Mouse (Mus musculus) MEL (cell line): ENCODE measurements at regions not wholly inside any gene's neighbourhood (a gene's known extent, or its start where the extent isn't known, plus 50 kb on each side); places are given as distances from the start of the nearest gene placed in this dataset.

Experiments
- DNase-seq: peaks from one replicate; pipeline ENCODE4 v3.0.0; 2011; ENCODE audit warnings: low read depth, low spot score
- H3K27ac ChIP-seq: 2 replicates; pipeline ENCODE4 v1.5.1; 2012; ENCODE audit warnings: low read depth, mild to moderate bottlenecking, control low read depth, low read length, moderate library complexity; ENCODE audit not compliant: control insufficient read depth
- H3K27me3 ChIP-seq, 2 experiments: fragments of 150-350 bp in 1 of 2; sonication (generic) in 1 of 2; 2 replicates each; pipeline ENCODE4 v1.6.1; 2012; ENCODE audit warnings: low read length in 2 of 2, mild to moderate bottlenecking in 2 of 2, improper control_type of control experiment in 1 of 2, moderate library complexity in 1 of 2; ENCODE audit not compliant: insufficient read depth in 2 of 2, control insufficient read depth in 1 of 2
- H3K36me3 ChIP-seq, 2 experiments: 2 replicates each; pipeline ENCODE4 v1.6.1; 2012 to 2014; ENCODE audit warnings: low read length in 2 of 2, improper control_type of control experiment in 1 of 2, inconsistent platforms in 1 of 2, mild to moderate bottlenecking in 1 of 2; ENCODE audit not compliant: insufficient read depth in 2 of 2, control insufficient read depth in 1 of 2
- H3K4me1 ChIP-seq, 2 experiments: fragments of 150-350 bp in 1 of 2; sonication (generic) in 1 of 2; 2 replicates each; pipeline ENCODE4 v1.6.1; 2012; ENCODE audit warnings: low read length in 2 of 2, improper control_type of control experiment in 1 of 2, mild to moderate bottlenecking in 1 of 2; ENCODE audit not compliant: insufficient read depth in 2 of 2, control insufficient read depth in 1 of 2
- H3K4me3 ChIP-seq, 2 experiments: fragments of 150-350 bp in 1 of 2; sonication (generic) in 1 of 2; 2 replicates each; pipeline ENCODE4 v1.5.1; 2012; ENCODE audit warnings: low read depth in 2 of 2, low read length in 2 of 2, mild to moderate bottlenecking in 2 of 2, moderate library complexity in 2 of 2, control low read depth in 1 of 2, improper control_type of control experiment in 1 of 2; ENCODE audit not compliant: control insufficient read depth in 1 of 2, insufficient read depth in 1 of 2
- H3K79me2 ChIP-seq: 2 replicates; pipeline ENCODE4 v1.6.1; 2012; ENCODE audit warnings: mild to moderate bottlenecking, low read length, moderate library complexity; ENCODE audit not compliant: control insufficient read depth, poor library complexity, insufficient read depth
- H3K9ac ChIP-seq: 2 replicates; pipeline ENCODE4 v1.6.1; 2012; ENCODE audit warnings: low read depth, mild to moderate bottlenecking, control low read depth, low read length, moderate library complexity; ENCODE audit not compliant: control insufficient read depth, poor library complexity, severe bottlenecking
- H3K9me3 ChIP-seq: fragments of 150-350 bp; sonication (generic); replicated peaks from 2 replicates; pipeline ENCODE4 v1.6.1; 2012; ENCODE audit warnings: mild to moderate bottlenecking, low read length, improper control_type of control experiment, moderate library complexity; ENCODE audit not compliant: insufficient read depth
- BHLHE40 ChIP-seq: IDR thresholded peaks from 2 replicates; pipeline ENCODE4 v1.6.1; 2012; ENCODE audit warnings: low read depth, mild to moderate bottlenecking, inconsistent platforms, low read length, improper control_type of control experiment, borderline replicate concordance
- CTCF ChIP-seq, 3 experiments: IDR thresholded peaks in 2 of 3; conservative IDR thresholded peaks in 1 of 3; 2 replicates each; pipeline ENCODE4 v1.5.1; 2011 to 2012; ENCODE audit warnings: low read length in 3 of 3, low read depth in 2 of 3, mild to moderate bottlenecking in 2 of 3, improper control_type of control experiment in 1 of 3, inconsistent platforms in 1 of 3, mixed read lengths in 1 of 3, moderate library complexity in 1 of 3; ENCODE audit not compliant: control insufficient read depth in 1 of 3, insufficient read depth in 1 of 3, poor library complexity in 1 of 3, severe bottlenecking in 1 of 3
- E2F4 ChIP-seq: IDR thresholded peaks from 2 replicates; pipeline ENCODE4 v1.6.1; 2011; ENCODE audit warnings: low read depth, low read length, improper control_type of control experiment, borderline replicate concordance
- ELF1 ChIP-seq: IDR thresholded peaks from 2 replicates; pipeline ENCODE4 v1.6.1; 2014; ENCODE audit warnings: low read depth, mild to moderate bottlenecking, inconsistent platforms, low read length, improper control_type of control experiment, moderate library complexity
- ETS1 ChIP-seq: IDR thresholded peaks from 2 replicates; pipeline ENCODE4 v1.6.1; 2012; ENCODE audit warnings: low read depth, mild to moderate bottlenecking, inconsistent platforms, low read length, improper control_type of control experiment, moderate library complexity
- JUND ChIP-seq: IDR thresholded peaks from 2 replicates; pipeline ENCODE4 v1.6.1; 2011; ENCODE audit warnings: low read depth, mild to moderate bottlenecking, improper control_type of control experiment, low read length
- KAT2A ChIP-seq: conservative IDR thresholded peaks from 2 replicates; pipeline ENCODE4 v1.6.1; 2012; ENCODE audit warnings: low read depth, low read length, improper control_type of control experiment, inconsistent platforms
- MEF2A ChIP-seq: IDR thresholded peaks from 2 replicates; pipeline ENCODE4 v1.6.1; 2014; ENCODE audit warnings: low read depth, mild to moderate bottlenecking, inconsistent platforms, low read length, improper control_type of control experiment; ENCODE audit not compliant: poor library complexity, insufficient replicate concordance, severe bottlenecking; ENCODE audit errors: extremely low read depth
- MXI1 ChIP-seq: IDR thresholded peaks from 2 replicates; pipeline ENCODE4 v1.6.1; 2011; ENCODE audit warnings: mild to moderate bottlenecking, low read depth, low read length, improper control_type of control experiment
- NELFE ChIP-seq: IDR thresholded peaks from 2 replicates; pipeline ENCODE4 v1.6.1; 2011; ENCODE audit warnings: low read depth, low read length, improper control_type of control experiment
- POLR2AphosphoS2 ChIP-seq: IDR thresholded peaks from 2 replicates; pipeline ENCODE4 v1.6.1; 2011; ENCODE audit warnings: low read length, improper control_type of control experiment
- POLR2AphosphoS5 ChIP-seq: IDR thresholded peaks from 2 replicates; pipeline ENCODE4 v1.6.1; 2012; ENCODE audit warnings: low read depth, borderline replicate concordance, mild to moderate bottlenecking, inconsistent platforms, low read length, moderate library complexity, mixed read lengths
- RAD21 ChIP-seq: IDR thresholded peaks from 2 replicates; pipeline ENCODE4 v1.6.1; 2011; ENCODE audit warnings: mild to moderate bottlenecking, low read depth, low read length, improper control_type of control experiment
- SIN3A ChIP-seq: IDR thresholded peaks from 2 replicates; pipeline ENCODE4 v1.6.1; 2012; ENCODE audit warnings: low read length, improper control_type of control experiment, inconsistent platforms
- UBTF ChIP-seq: IDR thresholded peaks from 2 replicates; pipeline ENCODE4 v1.6.1; 2012; ENCODE audit warnings: low read depth, mild to moderate bottlenecking, inconsistent platforms, low read length, improper control_type of control experiment, moderate library complexity, borderline replicate concordance; ENCODE audit not compliant: insufficient read depth
- USF1 ChIP-seq: IDR thresholded peaks from 2 replicates; pipeline ENCODE4 v1.6.1; 2014; ENCODE audit warnings: low read depth, mild to moderate bottlenecking, inconsistent platforms, low read length, improper control_type of control experiment, moderate library complexity
- ZC3H11A ChIP-seq: IDR thresholded peaks from 2 replicates; pipeline ENCODE4 v1.6.1; 2012; ENCODE audit warnings: low read depth, mild to moderate bottlenecking, inconsistent platforms, low read length, improper control_type of control experiment
- ZMIZ1 ChIP-seq: IDR thresholded peaks from 2 replicates; pipeline ENCODE4 v1.6.1; 2012; ENCODE audit warnings: low read depth, mild to moderate bottlenecking, inconsistent platforms, low read length, improper control_type of control experiment, moderate library complexity
- ZNF384 ChIP-seq: IDR thresholded peaks from 2 replicates; pipeline ENCODE4 v1.6.1; 2012; ENCODE audit warnings: low read depth, mild to moderate bottlenecking, inconsistent platforms, low read length, improper control_type of control experiment

DNA sequence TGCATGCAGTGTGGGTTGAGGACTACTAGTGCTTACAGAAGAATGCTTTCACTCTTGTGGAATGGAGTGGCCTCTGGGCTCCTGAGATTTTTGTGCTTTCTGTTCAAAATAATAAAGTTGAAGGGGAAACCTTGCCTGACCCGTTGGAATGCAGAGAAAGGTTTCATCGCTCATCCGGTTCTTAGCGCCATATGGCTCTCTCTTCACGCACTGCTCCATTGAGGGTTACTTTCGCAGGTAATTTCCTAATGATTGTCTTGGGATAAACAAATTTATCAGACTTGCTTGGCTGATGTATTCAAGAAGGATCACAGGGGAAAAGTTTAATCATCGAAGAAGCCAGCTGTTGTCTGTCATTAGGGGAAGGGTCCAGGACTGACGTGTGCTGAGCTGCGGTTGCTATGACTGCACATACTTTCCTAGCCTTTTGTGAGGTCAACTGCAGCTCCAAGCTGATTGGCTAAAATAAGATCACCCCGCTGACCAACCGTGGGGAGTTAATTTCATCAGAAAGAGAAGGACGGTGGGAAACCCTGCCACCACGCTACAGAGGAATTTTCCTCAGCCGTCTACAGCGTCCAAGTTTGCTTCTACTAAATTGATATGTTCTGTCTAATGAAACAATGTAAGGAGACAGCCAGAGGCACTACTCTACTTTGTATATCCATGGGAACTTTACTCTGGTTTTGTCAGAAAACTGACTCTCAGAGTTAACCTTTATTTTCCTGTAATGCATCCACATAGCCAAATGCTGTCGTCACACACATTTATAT lies 210.9 kb downstream of the Sox2 start:
- Histone ChIP-seq H3K9me3 (no peaks in the 10 kb centered on the region), H3K4me3 (no peak overlapping the region)
- TF ChIP-seq E2F4 (no peak), POLR2AphosphoS2 (no peak), ZNF384 (no peak), ZC3H11A (no peak), BHLHE40 (no peak), CTCF (IDR thresholded peaks at IDR 0.05 in 2 of 3, conservative IDR thresholded peaks at IDR 0.05 in 1 of 3; ENCODE audit: control insufficient read depth in 1 of 3, insufficient read depth in 1 of 3, low read depth in 2 of 3, low read length in 3 of 3, poor library complexity in 1 of 3, severe bottlenecking in 1 of 3) (no peak), MEF2A (no peak), ZMIZ1 (no peak), RAD21 (no peak), ELF1 (no peak), POLR2AphosphoS5 (no peak), SIN3A (no peak), JUND (no peak), MXI1 (no peak), UBTF (no peak)

DNA sequence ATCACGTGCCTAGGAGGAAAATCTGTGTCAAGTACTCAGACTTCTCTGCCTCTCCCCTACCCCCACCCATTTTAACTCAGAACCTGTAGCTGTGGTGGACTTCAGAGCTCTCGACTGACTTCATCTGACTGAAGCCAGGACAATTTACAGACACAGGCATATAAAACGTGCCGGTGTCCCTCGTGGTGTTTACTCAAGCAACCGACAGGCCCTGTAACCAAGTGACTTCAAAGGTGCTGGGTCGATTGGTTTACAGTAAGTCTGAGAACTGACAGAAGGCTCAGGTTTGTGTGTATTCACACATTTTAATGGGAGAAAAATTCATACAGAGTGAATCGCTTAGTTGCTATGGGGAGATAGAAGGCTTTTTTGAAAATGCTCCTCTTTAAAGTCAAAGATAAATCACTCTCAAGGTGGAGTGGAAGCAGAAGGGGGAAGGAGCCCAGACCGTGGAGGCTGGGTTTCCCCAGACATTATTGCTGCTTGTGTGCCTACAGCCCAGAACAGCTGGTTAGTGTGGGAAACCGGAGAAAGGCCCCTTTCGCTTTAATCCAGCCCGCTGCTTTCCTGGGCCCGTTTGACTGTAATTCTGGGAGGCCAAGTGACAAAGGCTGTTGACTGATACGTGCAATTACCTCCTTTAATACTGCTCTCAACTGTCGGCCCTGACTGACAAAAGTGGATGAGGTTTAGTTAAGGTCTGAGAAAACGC lies 218.6 kb downstream of the Sox2 start:
- Histone ChIP-seq H3K4me3 (no peak overlapping the region), H3K27me3 (no peaks in the 10 kb centered on the region), H3K27ac (no peak overlapping the region), H3K36me3 (no peaks in the 10 kb centered on the region), H3K79me2 (no peaks in the 10 kb centered on the region), H3K4me1 (no peaks in the 10 kb centered on the region), H3K9me3 (no peaks in the 10 kb centered on the region), H3K9ac (no peak overlapping the region)
- no peak for DNase-seq
- TF ChIP-seq NELFE (no peak), POLR2AphosphoS2 (no peak), ETS1 (no peak), JUND (no peak), USF1 (no peak), CTCF (IDR thresholded peaks at IDR 0.05 in 2 of 3, conservative IDR thresholded peaks at IDR 0.05 in 1 of 3; ENCODE audit: control insufficient read depth in 1 of 3, insufficient read depth in 1 of 3, low read depth in 2 of 3, low read length in 3 of 3, poor library complexity in 1 of 3, severe bottlenecking in 1 of 3) (no peak), KAT2A (no peak)
- TF ChIP-seq, all 39 proteins: peak for 0

More for the DNA sequence above, 210.9 kb downstream of the Sox2 start:
- Histone ChIP-seq H3K36me3 (no peaks in the 10 kb centered on the region), H3K79me2 (no peaks in the 10 kb centered on the region), H3K4me1 (no peaks in the 10 kb centered on the region), H3K9ac (no peak overlapping the region), H3K27ac (no peak overlapping the region), H3K27me3 (no peaks in the 10 kb centered on the region)
- no peak for DNase-seq
